Mouse (Mus musculus) brain, embryonic 14.5 days (tissue): ENCODE data around the gene Gm49358.

Experiments
- CTCF ChIP-seq: fragments of 200-500 bp; IDR thresholded peaks from 2 replicates; pipeline ENCODE4 v1.5.1; 2012; ENCODE audit warnings: inconsistent platforms, mild to moderate bottlenecking, moderate library complexity, borderline replicate concordance; ENCODE audit not compliant: insufficient read depth, insufficient read length; ENCODE audit errors: extremely low read depth
- POLR2A ChIP-seq: fragments of 200-500 bp; IDR thresholded peaks from 2 replicates; pipeline ENCODE4 v1.6.1; 2012; ENCODE audit warnings: mild to moderate bottlenecking, inconsistent platforms, borderline replicate concordance; ENCODE audit not compliant: poor library complexity, insufficient read depth, insufficient read length, severe bottlenecking; ENCODE audit errors: extremely low read depth

DNA sequence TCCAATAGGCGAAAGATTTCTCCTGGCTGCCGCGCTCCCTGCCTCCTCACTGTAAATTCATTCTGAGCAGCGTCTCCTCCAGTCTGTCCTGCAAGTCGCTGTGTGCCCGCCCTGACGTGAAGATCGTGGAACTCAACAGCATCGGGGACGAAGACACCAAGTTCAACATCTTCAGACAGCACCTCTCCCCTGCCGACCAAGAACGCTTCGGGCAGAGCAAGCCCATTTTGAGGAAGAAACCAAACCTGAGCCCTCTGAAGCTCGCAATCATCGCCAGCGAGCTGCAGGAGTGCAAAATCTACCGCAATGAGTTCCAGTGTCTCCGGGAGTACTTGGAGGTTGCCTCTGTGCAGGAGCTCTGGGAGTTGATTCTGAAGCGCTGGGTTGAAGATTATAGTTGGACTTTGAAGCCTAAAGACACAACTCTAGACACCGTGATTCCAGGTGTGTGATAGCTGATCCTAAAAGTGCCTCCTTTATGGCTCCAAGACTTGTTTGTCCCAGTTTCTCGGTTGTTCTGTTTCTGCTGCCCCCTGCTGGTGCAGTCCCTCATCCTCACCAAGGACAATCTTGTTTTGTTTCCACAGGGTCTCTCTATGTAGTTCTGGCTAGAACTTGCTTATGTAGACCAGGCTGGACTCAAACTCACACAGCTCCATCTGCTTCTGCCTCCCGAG, 32.8 kb upstream of the Gm49358 start:
- no peak for TF ChIP-seq POLR2A
- TF ChIP-seq CTCF, result peak; percentile 81; the same call in 1 of the 2 replicates
